Mouse (Mus musculus) megakaryocyte, adult 5-6 weeks (primary cell): ENCODE results near the gene Gm29644. TPM values are rescaled to one million over a fixed set of nuclear protein-coding genes. Genes with fewer than 3 reads are reported as not detected.
"Not testable (repeated sequence)": the region's sequence is repeated elsewhere in the genome, so short reads cannot be mapped to it uniquely, and the experiment has no call there.

Experiments used
- ATAC-seq: 2 replicates; pipeline ENCODE4 v1.8.0; 2016; ENCODE audit warnings: mild to moderate bottlenecking, inconsistent platforms; ENCODE audit not compliant: poor library complexity, severe bottlenecking
- total RNA-seq, 2 experiments: library from RNA; stranded (forward) in 1 of 2; stranded (reverse) in 1 of 2; fragments of 153-499, 151-499 nt in 1 of 2; fragments of 221-1000, 200-1000 nt in 1 of 2; gene quantifications; 2 replicates each; pipeline versions ENCODE4 v1.2.3 to v1.2.4; 2015 to 2017

Gene Gm29644
- total RNA-seq (2015), result not detected in 2 replicates
- total RNA-seq (2017), result not detected in 2 replicates

GRCm38 (mm10) chrY:70303187-70303586, at the start of gene Gm29644, which contains the start of gene Gm29423:
Gene Gm29644 (minus strand): TSS chrY:70303343.
Gene Gm29423 (minus strand): TSS chrY:70303287.
- not testable (repeated sequence) for ATAC-seq

- ATAC-seq, result not testable (repeated sequence)
Observed at GRCm38 (mm10) chrY:70273542-70273941, 29.6 kb downstream of the Gm29644 start, which contains the start of gene Gm21118. Gene Gm21118 (minus strand): TSS chrY:70273642.

Other genes starting within 250 kb of the Gm29644 start
- gene Gm21118, start 29.7 kb downstream of the Gm29644 start, total RNA-seq (2015), result not detected in 2 replicates
- gene Gm21118, start 29.7 kb downstream of the Gm29644 start, total RNA-seq (2017), result not detected in 2 replicates
- not detected in 2 replicates for gene Gm29423, start 56 bp downstream of the Gm29644 start, total RNA-seq (2015)
- gene Gm29423, start 56 bp downstream of the Gm29644 start, total RNA-seq (2017), result not detected in 2 replicates
- gene Gm20888, start 138.5 kb upstream of the Gm29644 start, total RNA-seq (2015), result not detected in 2 replicates
- gene Gm20888, start 138.5 kb upstream of the Gm29644 start, total RNA-seq (2017), result not detected in 2 replicates